Mouse (Mus musculus) right cerebral cortex, adult 18-20 months (tissue): Measurements from ENCODE around the gene Sik3.
"Not testable (repeated sequence)": the region's sequence is repeated elsewhere in the genome, so short reads cannot be mapped to it uniquely, and the experiment has no call there.

Experiments
- DNase-seq: peaks from one replicate; pipeline ENCODE4 v3.0.0; 2022; ENCODE audit warnings: mixed read lengths

The Sik3 gene

GRCm38 (mm10) chr9:46154469-46154868 is 141.8 kb downstream of the Sik3 start:
- no peak for DNase-seq

GRCm38 (mm10) chr9:46155026-46155425 is 142.4 kb downstream of the Sik3 start:
- no peak for DNase-seq

GRCm38 (mm10) chr9:46155818-46156217 is 143.2 kb downstream of the Sik3 start:
- not testable (repeated sequence) for DNase-seq

GRCm38 (mm10) chr9:46156711-46157110 is 144.1 kb downstream of the Sik3 start:
- DNase-seq = no peak

GRCm38 (mm10) chr9:46158273-46158813 is 145.7 kb downstream of the Sik3 start:
- no peak for DNase-seq

- no peak for DNase-seq
Observed at GRCm38 (mm10) chr9:46163430-46163829, 150.8 kb downstream of the Sik3 start.

GRCm38 (mm10) chr9:46168802-46169201 is 156.2 kb downstream of the Sik3 start:
- DNase-seq = no peak

GRCm38 (mm10) chr9:46172251-46172650 is 159.6 kb downstream of the Sik3 start:
- DNase-seq = no peak

- DNase-seq = no peak
Observed at GRCm38 (mm10) chr9:46172953-46173352, 160.3 kb downstream of the Sik3 start.

- DNase-seq = no peak
Observed at GRCm38 (mm10) chr9:46173919-46174318, 161.3 kb downstream of the Sik3 start.

- no peak for DNase-seq
Observed at GRCm38 (mm10) chr9:46174770-46175294, 162.2 kb downstream of the Sik3 start.

GRCm38 (mm10) chr9:46175300-46175699 is 162.7 kb downstream of the Sik3 start:
- no peak for DNase-seq

- no peak for DNase-seq
Observed at GRCm38 (mm10) chr9:46175938-46176375, 163.3 kb downstream of the Sik3 start.

GRCm38 (mm10) chr9:46176613-46177012 is 164.0 kb downstream of the Sik3 start:
- DNase-seq = no peak

GRCm38 (mm10) chr9:46178595-46178994 is 166.0 kb downstream of the Sik3 start:
- no peak for DNase-seq

GRCm38 (mm10) chr9:46181297-46181696 is 168.7 kb downstream of the Sik3 start:
- no peak for DNase-seq

GRCm38 (mm10) chr9:46184542-46184941 is 171.9 kb downstream of the Sik3 start:
- no peak for DNase-seq

- peak; percentile 30 for DNase-seq
Observed at GRCm38 (mm10) chr9:46185191-46185590, 172.6 kb downstream of the Sik3 start.

GRCm38 (mm10) chr9:46186387-46186786 is 173.8 kb downstream of the Sik3 start:
- no peak for DNase-seq

GRCm38 (mm10) chr9:46188370-46188769 is 175.8 kb downstream of the Sik3 start:
- no peak for DNase-seq

GRCm38 (mm10) chr9:46188956-46189355 is 176.3 kb downstream of the Sik3 start:
- no peak for DNase-seq

- no peak for DNase-seq
Observed at GRCm38 (mm10) chr9:46189381-46189780, 176.8 kb downstream of the Sik3 start.

GRCm38 (mm10) chr9:46191234-46191633 is 178.6 kb downstream of the Sik3 start:
- DNase-seq = no peak

GRCm38 (mm10) chr9:46191644-46192043 is 179.0 kb downstream of the Sik3 start:
- no peak for DNase-seq

- no peak for DNase-seq
Observed at GRCm38 (mm10) chr9:46192642-46193041, 180.0 kb downstream of the Sik3 start.
